Mouse (Mus musculus): ENCODE results near the gene Hnrnph3.

DNA sequence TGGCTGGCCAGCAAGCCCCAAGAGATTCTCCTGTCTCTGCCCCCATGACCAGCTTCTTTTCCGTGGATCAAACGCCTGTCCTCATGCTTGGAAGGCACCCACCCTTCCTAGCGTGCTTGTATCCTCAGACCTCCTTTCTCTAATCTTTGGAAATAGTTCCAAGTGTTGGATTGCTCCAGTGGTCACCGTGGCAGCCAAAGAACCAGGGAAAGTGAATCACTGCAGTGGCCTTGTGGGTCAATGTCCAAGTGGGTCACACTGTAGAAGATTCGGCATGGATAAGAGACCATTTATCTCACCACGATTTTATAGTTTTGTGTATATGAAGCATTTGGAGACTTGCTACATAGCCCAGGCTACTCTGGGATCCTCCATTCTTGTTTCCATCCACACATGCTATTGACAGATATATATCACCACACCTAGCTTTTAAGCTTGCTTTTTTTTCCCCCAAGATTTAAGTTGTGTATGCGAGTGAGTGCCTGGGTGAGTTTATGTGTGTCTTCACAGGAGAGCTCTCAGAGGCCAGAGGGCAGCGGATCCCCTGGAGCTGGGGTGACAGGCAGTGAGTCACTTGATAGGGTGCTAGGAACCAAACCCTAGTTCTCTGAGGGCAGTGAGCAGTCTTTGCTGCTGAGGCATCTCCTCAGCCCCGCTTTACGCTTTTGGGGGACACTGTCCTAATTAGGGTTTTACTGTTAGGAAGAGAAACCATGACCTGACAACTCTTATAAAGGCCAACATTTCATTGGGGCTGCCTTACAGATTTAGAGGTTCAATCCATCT lies 3.6 kb upstream of the Hnrnph3 start:
- no peak for TF ChIP-seq CTCF (conservative IDR thresholded peaks at IDR 0.05; ENCODE audit: insufficient read depth, insufficient read length, low read depth, low read length)
- no peak for TF ChIP-seq POLR2A (IDR thresholded peaks at IDR 0.05; ENCODE audit: low read depth, low read length)
